Comparison of ENCODE assay signal across 14 mouse cellular contexts in genomic region chr8:25324731-25325130, GRCm38 (mm10).
"Had no signal": no experiment of that assay in that cellular context is flagged by ENCODE, and none has a peak within 500 bp of the region (broad histone marks: within the 10 kb centered on the region; RNA-seq: fewer than 3 reads in every experiment).

No protein-coding gene starts in this region.

- H3K9ac ChIP-seq: intestine, embryonic 15.5 days; kidney, embryonic 15.5 days; limb, embryonic 12.5 days; liver, embryonic 15.5 days; lung, embryonic 14.5 days; midbrain, embryonic 13.5 days; neural tube, embryonic 15.5 days had no signal

- H3K4me1 ChIP-seq: liver, embryonic 15.5 days; midbrain, embryonic 13.5 days had no signal

- H3K4me3 ChIP-seq: intestine, embryonic 15.5 days; kidney, embryonic 15.5 days; left cerebral cortex, adult 2 months; limb, embryonic 12.5 days; liver, embryonic 15.5 days; midbrain, embryonic 13.5 days; myocyte; neural tube, embryonic 15.5 days had no signal

- ATAC-seq: intestine, embryonic 15.5 days; midbrain, embryonic 13.5 days had no signal

- H3K9me3 ChIP-seq: intestine, embryonic 15.5 days; kidney, embryonic 15.5 days; liver, embryonic 15.5 days; neural tube, embryonic 15.5 days had no signal

- H3K36me3 ChIP-seq: intestine, embryonic 15.5 days; kidney, embryonic 15.5 days; limb, embryonic 12.5 days; liver, embryonic 15.5 days; midbrain, embryonic 13.5 days; neural tube, embryonic 15.5 days had no signal

- H3K27me3 ChIP-seq: intestine, embryonic 15.5 days; kidney, embryonic 15.5 days; liver, embryonic 15.5 days; neural tube, embryonic 15.5 days had no signal

- H3K4me2 ChIP-seq: intestine, embryonic 15.5 days; limb, embryonic 12.5 days; liver, embryonic 11.5 days; liver, embryonic 15.5 days; midbrain, embryonic 13.5 days; neural tube, embryonic 15.5 days had no signal

- H3K27ac ChIP-seq: intestine, embryonic 15.5 days; left cerebral cortex, adult 2 months; limb, embryonic 12.5 days; liver, embryonic 15.5 days; midbrain, embryonic 13.5 days; neural tube, embryonic 15.5 days had no signal

- DNase-seq: kidney, adult 18-20 months; right cerebral cortex, adult 18-20 months; right cerebral cortex, postnatal 25 days; thymus, postnatal 36 days had no signal
